Mouse (Mus musculus): ENCODE results near the gene Tlcd1. TPM values are rescaled to one million over a fixed set of nuclear protein-coding genes. Genes with fewer than 3 reads are reported as not detected.

Gene Tlcd1
- polyA plus RNA-seq, 1 experiment from 2014 or later: 10.2 TPM

GRCm38 (mm10) chr11:78161968-78162367, 14.5 kb upstream of the Tlcd1 start:
- Histone ChIP-seq H3K4me3 (peak overlapping the region; percentile 99), H3K27ac (replicated peaks) (peak overlapping the region; percentile 99), H3K4me2 (peak overlapping the region; percentile 86), H3K4me1 (replicated peaks) (peaks cover 68% of the 10 kb centered on the region), H3K36me3 (peaks cover 54% of the 10 kb centered on the region), H3K9me3 (no peaks in the 10 kb centered on the region), H3K27me3 (no peaks in the 10 kb centered on the region), H3K9ac (peak overlapping the region; percentile 100)
- ATAC-seq (ENCODE audit: low read depth): no peak
- WGBS: 40% methylated on average over 4 of the region's 4 CpGs

- 27% methylated on average over 6 of the region's 6 CpGs for WGBS
- Histone ChIP-seq H3K36me3 (peaks cover 50% of the 10 kb centered on the region), H3K27me3 (no peaks in the 10 kb centered on the region), H3K4me1 (replicated peaks) (peaks cover 65% of the 10 kb centered on the region), H3K9ac (peak overlapping the region; percentile 100), H3K27ac (replicated peaks) (peak overlapping the region; percentile 99), H3K9me3 (no peaks in the 10 kb centered on the region), H3K4me2 (peak overlapping the region; percentile 86), H3K4me3 (peak overlapping the region; percentile 99)
- ATAC-seq (ENCODE audit: low read depth): no peak
These were observed 14.0 kb upstream of the Tlcd1 start for GRCm38 (mm10) chr11:78162504-78162903.

GRCm38 (mm10) chr11:78163045-78163444, 13.5 kb upstream of the Tlcd1 start:
- peak overlapping the region; percentile 86 for H3K4me2 ChIP-seq
- H3K4me3 ChIP-seq: peak overlapping the region; percentile 99
- H3K4me1 ChIP-seq (replicated peaks): peaks cover 61% of the 10 kb centered on the region
- no peak for ATAC-seq (ENCODE audit: low read depth)
- H3K27me3 ChIP-seq: no peaks in the 10 kb centered on the region
- 70% methylated on average over 2 of the region's 2 CpGs for WGBS
- no peaks in the 10 kb centered on the region for H3K9me3 ChIP-seq
- peak overlapping the region; percentile 99 for H3K27ac ChIP-seq (replicated peaks)
- H3K36me3 ChIP-seq: peaks cover 45% of the 10 kb centered on the region
- peak overlapping the region; percentile 100 for H3K9ac ChIP-seq

GRCm38 (mm10) chr11:78163681-78164603, 12.6 kb upstream of the Tlcd1 start:
- H3K9me3 ChIP-seq: no peaks in the 10 kb centered on the region
- H3K4me1 ChIP-seq (replicated peaks): peaks cover 52% of the 10 kb centered on the region
- peak overlapping the region; percentile 86 for H3K4me2 ChIP-seq
- H3K27me3 ChIP-seq: no peaks in the 10 kb centered on the region
- WGBS: 0% methylated on average over 22 of the region's 22 CpGs
- ATAC-seq (ENCODE audit: low read depth): peak; percentile 62
- peak overlapping the region; percentile 100 for H3K9ac ChIP-seq
- peak overlapping the region; percentile 99 for H3K27ac ChIP-seq (replicated peaks)
- H3K36me3 ChIP-seq: peaks cover 36% of the 10 kb centered on the region
- peak overlapping the region; percentile 99 for H3K4me3 ChIP-seq

GRCm38 (mm10) chr11:78164604-78164923, 11.9 kb upstream of the Tlcd1 start:
- Histone ChIP-seq H3K27me3 (no peaks in the 10 kb centered on the region), H3K4me1 (replicated peaks) (peaks cover 46% of the 10 kb centered on the region), H3K9me3 (no peaks in the 10 kb centered on the region), H3K4me2 (peak overlapping the region; percentile 86), H3K27ac (replicated peaks) (peak overlapping the region; percentile 99), H3K36me3 (peaks cover 30% of the 10 kb centered on the region), H3K4me3 (peak overlapping the region; percentile 99), H3K9ac (peak overlapping the region; percentile 100)
- under 1% methylated on average over 14 of the region's 14 CpGs for WGBS
- ATAC-seq (ENCODE audit: low read depth): peak; percentile 4; the same call in 1 of the 2 replicates

- peak; percentile 81 for ATAC-seq (ENCODE audit: low read depth)
- whole genome bisulfite sequencing: under 1% methylated on average over 78 of the region's 78 CpGs
- peaks cover 24% of the 10 kb centered on the region for H3K36me3 ChIP-seq
- no peaks in the 10 kb centered on the region for H3K27me3 ChIP-seq
- no peaks in the 10 kb centered on the region for H3K9me3 ChIP-seq
- peak within 1 kb of the TSS; percentile 99 for H3K4me3 ChIP-seq
- H3K4me1 ChIP-seq (replicated peaks): peaks cover 42% of the 10 kb centered on the region
- peak within 1 kb of the TSS; percentile 100 for H3K9ac ChIP-seq
- H3K27ac ChIP-seq (replicated peaks): peak within 1 kb of the TSS; percentile 99
- H3K4me2 ChIP-seq: peak within 1 kb of the TSS; percentile 86
These were observed 11.4 kb upstream of the Tlcd1 start, which contains the start of gene Traf4 for GRCm38 (mm10) chr11:78164924-78165760. Gene Traf4 (minus strand): TSS chr11:78165589.

- 3% methylated on average over 16 of the region's 16 CpGs for WGBS
- peaks cover 40% of the 10 kb centered on the region for H3K4me1 ChIP-seq (replicated peaks)
- H3K9ac ChIP-seq: peak overlapping the region; percentile 100
- peak overlapping the region; percentile 99 for H3K4me3 ChIP-seq
- H3K36me3 ChIP-seq: peaks cover 18% of the 10 kb centered on the region
- H3K4me2 ChIP-seq: peak overlapping the region; percentile 86
- peak; percentile 12 for ATAC-seq (ENCODE audit: low read depth)
- peak overlapping the region; percentile 99 for H3K27ac ChIP-seq (replicated peaks)
- no peaks in the 10 kb centered on the region for H3K27me3 ChIP-seq
- H3K9me3 ChIP-seq: no peaks in the 10 kb centered on the region
These were observed 10.8 kb upstream of the Tlcd1 start for GRCm38 (mm10) chr11:78165761-78166109.

GRCm38 (mm10) chr11:78166161-78166560, 10.3 kb upstream of the Tlcd1 start:
- Histone ChIP-seq H3K36me3 (peaks cover 14% of the 10 kb centered on the region), H3K9me3 (no peaks in the 10 kb centered on the region), H3K27me3 (no peaks in the 10 kb centered on the region), H3K4me2 (peak overlapping the region; percentile 86), H3K4me1 (replicated peaks) (peaks cover 35% of the 10 kb centered on the region), H3K4me3 (peak overlapping the region; percentile 99), H3K27ac (replicated peaks) (peak overlapping the region; percentile 99), H3K9ac (peak overlapping the region; percentile 100)
- ATAC-seq (ENCODE audit: low read depth): no peak
- WGBS: 49% methylated on average over 4 of the region's 4 CpGs

GRCm38 (mm10) chr11:78166640-78167039, 9.9 kb upstream of the Tlcd1 start:
- ATAC-seq (ENCODE audit: low read depth): no peak
- Histone ChIP-seq H3K27me3 (no peaks in the 10 kb centered on the region), H3K4me2 (no peak overlapping the region)

GRCm38 (mm10) chr11:78167257-78167959, 9.1 kb upstream of the Tlcd1 start:
- Histone ChIP-seq H3K27me3 (no peaks in the 10 kb centered on the region), H3K36me3 (peaks cover 1% of the 10 kb centered on the region; the same call in 1 of the 2 replicates), H3K4me3 (no peak overlapping the region), H3K4me2 (no peak overlapping the region), H3K27ac (replicated peaks) (no peak overlapping the region), H3K4me1 (replicated peaks) (peaks cover 23% of the 10 kb centered on the region), H3K9me3 (no peaks in the 10 kb centered on the region), H3K9ac (no peak overlapping the region)
- WGBS: 90% methylated on average over 14 of the region's 14 CpGs
- ATAC-seq (ENCODE audit: low read depth): no peak

More at GRCm38 (mm10) chr11:78166640-78167039, 9.9 kb upstream of the Tlcd1 start:
- Histone ChIP-seq H3K27ac (replicated peaks) (no peak overlapping the region), H3K9me3 (no peaks in the 10 kb centered on the region), H3K36me3 (peaks cover 9% of the 10 kb centered on the region), H3K9ac (no peak overlapping the region), H3K4me3 (no peak overlapping the region), H3K4me1 (replicated peaks) (peaks cover 31% of the 10 kb centered on the region)
- 72% methylated on average over 6 of the region's 6 CpGs for WGBS

GRCm38 (mm10) chr11:78168541-78169468, 7.7 kb upstream of the Tlcd1 start:
- ATAC-seq (ENCODE audit: low read depth): no peak
- 57% methylated on average over 19 of the region's 19 CpGs for WGBS
- Histone ChIP-seq H3K36me3 (no peaks in the 10 kb centered on the region), H3K9ac (no peak overlapping the region), H3K27me3 (no peaks in the 10 kb centered on the region), H3K4me1 (replicated peaks) (peaks cover 9% of the 10 kb centered on the region), H3K9me3 (no peaks in the 10 kb centered on the region), H3K4me2 (no peak overlapping the region), H3K4me3 (no peak overlapping the region), H3K27ac (replicated peaks) (no peak overlapping the region)
